Mouse (Mus musculus) heart, adult 10 weeks (tissue): ENCODE data around the gene Gm6401. TPM values are rescaled to one million over a fixed set of nuclear protein-coding genes. Genes with fewer than 3 reads are reported as not detected.

ENCODE experiments used
- polyA plus RNA-seq: library from polyadenylated mRNA; stranded (reverse); fragments of 350-450 nt; fragmentation: Illumina TruSeq; extraction: RNeasy Lipid Tissue Mini Kit (QIAGEN cat#74804); gene quantifications from one replicate; pipeline ENCODE4 v1.2.3, GENCODE M21; 2014; ENCODE audit warnings: low read depth, low replicate concordance

The Gm6401 gene
- not detected for polyA plus RNA-seq

DNA sequence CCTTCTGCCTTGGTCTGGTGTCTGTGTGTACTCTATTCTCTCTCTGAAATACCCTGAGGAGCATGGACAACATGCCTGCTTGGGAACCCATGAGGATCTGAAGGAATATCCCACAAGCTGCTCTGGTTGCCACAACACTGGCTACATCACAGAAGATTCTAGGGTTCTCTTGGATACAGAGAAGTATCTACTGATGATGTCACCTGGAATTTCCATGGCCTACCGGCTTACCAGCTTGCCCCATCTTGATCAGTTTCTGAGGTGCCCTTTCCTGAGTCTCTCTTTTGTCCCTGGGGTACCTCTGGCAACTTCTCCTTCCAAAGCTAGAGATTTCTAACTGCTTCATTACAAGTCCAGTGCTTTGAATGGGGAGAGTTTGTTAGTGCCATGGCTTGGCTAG, at the start of gene Gm6401:
Gene Gm6401, minus strand, starts transcription at position 101 of the 400 bp plus-strand sequence.

DNA sequence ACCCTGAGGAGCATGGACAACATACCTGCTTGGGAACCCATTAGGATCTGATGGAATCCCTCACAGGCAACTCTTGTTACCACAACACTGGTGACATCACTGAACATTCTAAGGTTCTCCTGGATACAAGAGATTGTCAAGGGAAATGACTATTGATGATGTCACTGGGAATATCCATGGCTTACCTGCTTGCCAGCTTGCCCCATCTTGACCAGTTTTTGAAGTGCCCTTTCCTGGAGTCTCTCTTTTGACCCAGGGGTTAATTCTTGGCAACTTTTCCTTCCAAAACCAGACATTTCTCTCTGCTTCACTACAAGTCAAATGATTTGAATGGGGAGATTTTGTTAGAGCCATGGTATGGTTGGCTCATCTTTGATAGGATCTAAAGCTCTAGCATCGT, 15.5 kb upstream of the Gm6401 start, which contains the start of gene Gm3543:
Gene Gm3543, minus strand, starts transcription at position 101 of the 400 bp plus-strand sequence.

DNA sequence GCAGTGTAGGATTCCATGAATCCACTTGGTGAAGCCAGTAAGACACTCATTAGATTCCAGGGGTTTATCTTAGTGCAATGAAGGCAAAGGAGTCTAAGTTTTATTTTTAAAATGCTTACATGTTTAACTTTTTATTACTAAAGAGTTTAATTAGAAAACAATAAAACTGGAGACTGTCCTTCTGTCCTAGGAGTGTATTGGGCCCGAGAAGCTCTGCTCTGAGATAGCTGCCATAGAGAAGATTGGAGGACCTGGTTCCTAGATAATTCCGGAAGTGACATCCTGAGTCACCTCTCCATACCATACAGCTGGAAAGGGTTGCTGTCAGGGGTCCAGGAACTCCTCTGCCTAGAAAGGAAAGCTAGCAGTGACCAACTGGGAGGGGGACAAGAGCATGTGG, 24.0 kb downstream of the Gm6401 start, which contains the start of gene 1700024B05Rik:
Gene 1700024B05Rik, plus strand, starts transcription at position 301 of the 400 bp plus-strand sequence.

DNA sequence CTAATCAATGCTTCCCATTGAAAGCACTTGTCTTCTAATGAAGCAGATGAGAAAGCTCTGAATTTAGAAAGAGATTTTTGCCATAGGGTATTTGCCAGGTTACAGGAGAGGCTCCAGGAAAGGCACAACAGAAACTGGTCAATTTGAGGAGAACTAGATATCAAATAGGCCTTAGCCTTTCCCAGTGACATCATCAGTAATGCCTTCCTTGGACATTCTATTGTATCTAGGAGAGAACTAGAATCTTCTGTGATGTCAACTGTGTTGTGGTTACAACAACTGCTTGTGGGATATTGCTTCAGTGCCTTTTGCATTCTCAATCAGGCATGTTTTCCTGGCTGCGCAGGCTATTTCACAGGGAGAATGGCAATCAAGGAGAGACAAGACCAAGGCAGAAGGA, 43.1 kb downstream of the Gm6401 start, which contains the start of gene 1700049E17Rik1:
Gene 1700049E17Rik1, plus strand, starts transcription at position 301 of the 400 bp plus-strand sequence.

Other genes with a start within 250 kb of the Gm6401 start
- not detected for gene Gm7929, start 217.3 kb downstream of the Gm6401 start, polyA plus RNA-seq
- gene Gm47189, start 195.5 kb downstream of the Gm6401 start, polyA plus RNA-seq, result not detected
- not detected for gene Gm7980, start 60.6 kb downstream of the Gm6401 start, polyA plus RNA-seq
- gene 1700049E17Rik1, start 43.0 kb downstream of the Gm6401 start, polyA plus RNA-seq, result not detected
- gene 1700024B05Rik, start 23.9 kb downstream of the Gm6401 start, polyA plus RNA-seq, result not detected
- not detected for gene Gm3543, start 15.4 kb upstream of the Gm6401 start, polyA plus RNA-seq
- not detected for gene Gm7951, start 149.4 kb upstream of the Gm6401 start, polyA plus RNA-seq
- gene Gm17027, start 194.7 kb upstream of the Gm6401 start, polyA plus RNA-seq, result not detected
- gene Gm3573, start 222.9 kb upstream of the Gm6401 start, polyA plus RNA-seq, result not detected